Mouse (Mus musculus) testis, adult 2 months (tissue): ENCODE data around the gene Alk.

Source experiments
- CTCF ChIP-seq: fragments of 200-500 bp; IDR thresholded peaks from 2 replicates; pipeline ENCODE4 v1.5.1; 2012; ENCODE audit warnings: low read depth, mild to moderate bottlenecking, inconsistent platforms, low read length, moderate library complexity; ENCODE audit not compliant: control insufficient read depth, insufficient read depth, insufficient replicate concordance
- POLR2A ChIP-seq: fragments of 200-500 bp; IDR thresholded peaks from 2 replicates; pipeline ENCODE4 v1.6.1; 2012; ENCODE audit warnings: low read depth, mild to moderate bottlenecking, inconsistent platforms, low read length, moderate library complexity; ENCODE audit not compliant: control insufficient read depth

- no peak for TF ChIP-seq CTCF
- TF ChIP-seq POLR2A: no peak
These were observed 335.9 kb downstream of the Alk start for GRCm38 (mm10) chr17:72268529-72268928.
